Mouse (Mus musculus) hindbrain, postnatal 0 days (tissue): ENCODE data around the gene Cnbd2. TPM values are rescaled to one million over a fixed set of nuclear protein-coding genes. Genes with fewer than 3 reads are reported as not detected.

Source experiments
- ATAC-seq: fragments of 200-750 bp; cut with Nextera tagmentation; 2 replicates; pipeline ENCODE4 v1.8.0; 2017; ENCODE audit warnings: mild to moderate bottlenecking, moderate TSS enrichment, moderate library complexity
- DNase-seq: peaks from one replicate; pipeline ENCODE4 v3.0.0-alpha.2; 2015; ENCODE audit warnings: low spot score
- H3K27ac ChIP-seq: fragments of 300-500 bp; sonication (generic); 2 replicates; pipeline ENCODE4 v1.5.1; 2014; ENCODE audit warnings: mild to moderate bottlenecking
- H3K27me3 ChIP-seq: fragments of 300-500 bp; sonication (generic); 2 replicates; pipeline ENCODE4 v1.6.1; 2014; ENCODE audit warnings: low read length, mixed read lengths; ENCODE audit not compliant: insufficient read depth
- H3K36me3 ChIP-seq: fragments of 300-500 bp; sonication (generic); 2 replicates; pipeline ENCODE4 v1.6.1; 2014; ENCODE audit warnings: low read length, mixed read lengths; ENCODE audit not compliant: insufficient read depth
- H3K4me1 ChIP-seq: fragments of 300-500 bp; sonication (generic); 2 replicates; pipeline ENCODE4 v1.6.1; 2014; ENCODE audit warnings: antibody characterized with exemption, low read length, mixed read lengths; ENCODE audit not compliant: insufficient read depth
- H3K4me2 ChIP-seq: fragments of 300-500 bp; sonication (generic); 2 replicates; pipeline ENCODE4 v1.6.1; 2014; ENCODE audit warnings: low read depth, mild to moderate bottlenecking, low read length, moderate library complexity, mixed read lengths
- H3K4me3 ChIP-seq: fragments of 300-500 bp; sonication (generic); 2 replicates; pipeline ENCODE4 v1.5.1; 2014; ENCODE audit warnings: low read length
- H3K9ac ChIP-seq: fragments of 300-500 bp; sonication (generic); replicated peaks from 2 replicates; pipeline ENCODE4 v1.6.1; 2014; ENCODE audit warnings: mild to moderate bottlenecking, low read length, moderate library complexity, mixed read lengths
- H3K9me3 ChIP-seq: fragments of 300-500 bp; sonication (generic); 2 replicates; pipeline ENCODE4 v1.6.1; 2016; ENCODE audit warnings: low read length, mixed read lengths
- CTCF ChIP-seq: IDR thresholded peaks from 2 replicates; pipeline ENCODE4 v1.5.1; 2016; ENCODE audit warnings: antibody characterized with exemption, control low read depth, low read depth
- WGBS: fragments of 180-500 bp; shearing (Covaris S2); extraction: QIAGEN DNeasy Blood & Tissue Kit; methylation state at CpG from one replicate; pipeline ENCODE4 v1.1.7; 2014; 5-methylcytosine and 5-hydroxymethylcytosine counted together
- polyA plus RNA-seq: library from polyadenylated mRNA; unstranded; fragments of >200 nt; fragmentation: Nextera tagmentation; extraction: Ambion mirVana; gene quantifications from 2 replicates; pipeline ENCODE4 v1.2.1, GENCODE M21; 2015
- total RNA-seq: library from RNA; depleted of rRNA; stranded (reverse); fragments of >200 nt; gene quantifications from 2 replicates; pipeline ENCODE4 v1.2.3, GENCODE M21; 2014; rRNA removed

The Cnbd2 gene
- total RNA-seq: 1.7 and 3.3 TPM in 2 replicates
- 7.9 and 8.2 TPM in 2 replicates for polyA plus RNA-seq

GRCm38 (mm10) chr2:156312297-156312897 lies at the start of gene Cnbd2, which contains the start of gene Scand1:
Gene Cnbd2 (plus strand): TSS chr2:156312299.
Gene Scand1 (minus strand): TSS chr2:156312704.
- DNase-seq: peak; percentile 91
- Histone ChIP-seq H3K4me1 (no peaks in the 10 kb centered on the region), H3K27me3 (no peaks in the 10 kb centered on the region), H3K4me2 (peak within 1 kb of the TSS; percentile 79), H3K9me3 (no peaks in the 10 kb centered on the region), H3K4me3 (peak within 1 kb of the TSS; percentile 78), H3K36me3 (0 out of 2 replicates have a peak, but pooled peaks cover 4% of the 10 kb centered on the region), H3K9ac (peak within 1 kb of the TSS; percentile 86), H3K27ac (peak within 1 kb of the TSS; percentile 98)
- TF ChIP-seq CTCF: peak; percentile 52
- ATAC-seq: peak; percentile 93
- under 1% methylated on average over 46 of the region's 49 CpGs for WGBS

DNA sequence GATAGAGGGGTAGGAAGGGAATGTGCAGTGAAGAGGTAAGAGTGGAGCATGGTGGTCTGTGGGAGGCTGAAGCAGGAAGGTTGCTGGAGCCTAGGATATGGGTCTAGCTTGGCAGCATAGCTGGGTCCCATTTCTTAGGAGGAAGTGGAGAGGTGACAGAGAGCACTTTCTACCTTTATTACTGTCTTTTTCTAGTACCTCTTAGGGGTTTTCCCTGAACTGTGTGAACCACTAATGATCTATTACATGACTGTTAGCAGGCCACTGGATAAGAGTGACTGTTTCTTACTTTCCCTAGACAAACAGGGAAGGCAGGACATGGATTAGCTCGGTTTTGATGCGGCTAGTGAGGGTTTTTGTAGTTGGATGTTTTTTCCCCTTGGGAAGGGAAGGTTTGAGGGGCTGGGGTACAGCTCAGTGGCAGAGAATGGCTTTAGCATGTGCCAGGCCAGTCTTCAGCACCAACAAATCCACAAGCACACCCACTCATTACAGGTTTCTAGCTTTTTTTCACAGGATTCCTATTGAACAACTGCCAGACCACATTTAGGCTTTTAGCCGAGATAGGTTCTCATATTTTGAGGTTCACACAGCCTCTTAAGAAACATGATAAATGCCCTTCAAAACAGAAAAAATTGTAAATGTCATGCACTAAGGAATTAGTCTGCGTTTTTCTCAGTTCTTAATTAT lies 48.8 kb upstream of the Cnbd2 start:
- ATAC-seq: no peak
- no peaks in the 10 kb centered on the region for H3K27me3 ChIP-seq
- no peak overlapping the region for H3K9ac ChIP-seq
- peaks cover 8% of the 10 kb centered on the region; the same call in 1 of the 2 replicates for H3K36me3 ChIP-seq
- H3K4me3 ChIP-seq: no peak overlapping the region
- H3K9me3 ChIP-seq: no peaks in the 10 kb centered on the region
- H3K4me1 ChIP-seq: no peaks in the 10 kb centered on the region
- no peak overlapping the region for H3K27ac ChIP-seq
- DNase-seq: no peak
- no peak overlapping the region for H3K4me2 ChIP-seq
- no peak for TF ChIP-seq CTCF
- 78% methylated on average over 4 of the region's 4 CpGs for WGBS

DNA sequence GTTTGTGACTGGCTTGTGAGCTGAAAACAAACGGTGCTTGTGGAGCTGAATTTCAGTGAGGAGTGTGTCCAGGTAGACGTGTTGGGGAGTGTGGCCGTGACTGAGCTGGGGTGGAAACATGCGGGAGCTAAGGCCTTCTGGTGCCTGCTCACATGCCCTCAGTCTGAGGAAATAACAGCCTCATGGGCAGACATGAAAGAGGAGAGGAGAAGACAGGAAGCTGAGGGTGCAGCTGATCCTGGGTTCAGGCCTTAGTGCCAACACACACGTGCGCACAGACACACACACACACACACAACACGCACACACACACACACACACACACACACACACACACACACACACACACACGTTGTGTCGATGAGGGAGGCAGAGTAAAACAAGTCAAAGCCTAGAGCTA lies 44.5 kb upstream of the Cnbd2 start:
- ATAC-seq (no peak), DNase-seq (no peak)
- Histone ChIP-seq H3K9me3 (no peaks in the 10 kb centered on the region), H3K36me3 (no peaks in the 10 kb centered on the region; the same call in 1 of the 2 replicates), H3K4me1 (no peaks in the 10 kb centered on the region), H3K9ac (no peak overlapping the region), H3K27me3 (no peaks in the 10 kb centered on the region), H3K27ac (no peak overlapping the region), H3K4me3 (no peak overlapping the region), H3K4me2 (no peak overlapping the region)
- TF ChIP-seq CTCF: no peak
- 93% methylated on average over 9 of the region's 9 CpGs for WGBS

GRCm38 (mm10) chr2:156272553-156272952 lies 39.5 kb upstream of the Cnbd2 start:
- TF ChIP-seq CTCF: no peak
- peaks cover 14% of the 10 kb centered on the region for H3K36me3 ChIP-seq
- no peak overlapping the region for H3K9ac ChIP-seq
- H3K9me3 ChIP-seq: no peaks in the 10 kb centered on the region
- H3K4me2 ChIP-seq: no peak overlapping the region
- H3K4me1 ChIP-seq: no peaks in the 10 kb centered on the region
- no peaks in the 10 kb centered on the region for H3K27me3 ChIP-seq
- 97% methylated on average over 6 of the region's 6 CpGs for WGBS
- ATAC-seq (no peak), DNase-seq (no peak)
- H3K4me3 ChIP-seq: no peak overlapping the region
- H3K27ac ChIP-seq: no peak overlapping the region

DNA sequence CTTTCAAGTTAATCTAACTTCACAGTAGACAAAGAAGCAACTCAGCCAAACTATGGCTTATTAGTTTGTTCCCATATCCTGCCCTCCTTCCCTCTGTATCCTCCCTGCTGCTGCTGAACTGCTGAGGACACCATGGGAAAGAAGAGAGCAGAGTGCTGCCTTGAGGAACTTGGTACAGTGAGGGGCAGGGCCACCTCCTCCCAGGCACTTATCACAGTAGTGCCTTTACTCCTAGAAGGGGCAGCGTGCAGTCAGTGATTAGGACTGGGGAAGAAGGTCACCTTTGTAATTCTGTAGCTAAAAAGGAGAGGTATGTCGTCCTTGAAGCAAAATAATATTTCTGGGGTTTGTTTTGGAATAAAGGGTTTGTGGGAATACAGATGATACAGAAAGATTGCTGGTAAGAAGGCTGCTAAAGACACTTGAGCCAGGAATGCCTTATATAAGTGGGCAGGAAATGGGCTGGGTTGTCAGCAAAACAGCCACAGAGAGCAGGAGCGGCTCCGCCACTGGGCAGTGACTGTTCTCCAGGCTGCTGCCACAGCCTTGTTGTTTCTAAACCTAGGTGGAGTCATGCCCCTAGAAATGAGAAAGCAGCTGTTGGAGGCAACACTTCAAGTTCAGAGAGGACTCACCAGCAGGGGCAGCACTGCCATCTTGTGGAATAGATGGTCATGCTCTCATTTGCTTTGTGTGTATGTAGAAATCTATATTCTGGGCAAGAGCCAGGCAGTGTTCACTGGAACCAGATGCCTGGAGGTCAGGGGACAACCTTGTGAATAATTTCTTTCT lies 33.7 kb upstream of the Cnbd2 start:
- Histone ChIP-seq H3K9ac (no peak overlapping the region), H3K4me2 (no peak overlapping the region), H3K4me3 (no peak overlapping the region), H3K4me1 (no peaks in the 10 kb centered on the region), H3K27me3 (no peaks in the 10 kb centered on the region), H3K36me3 (peaks cover 17% of the 10 kb centered on the region), H3K27ac (peak overlapping the region; percentile 26; the same call in 1 of the 2 replicates), H3K9me3 (no peaks in the 10 kb centered on the region)
- WGBS: 51% methylated on average over 4 of the region's 4 CpGs
- ATAC-seq (peak; percentile 75; the same call in 1 of the 2 replicates), DNase-seq (peak; percentile 91)
- peak; percentile 96 for TF ChIP-seq CTCF

GRCm38 (mm10) chr2:156281227-156281626 lies 30.9 kb upstream of the Cnbd2 start:
- no peak for TF ChIP-seq CTCF
- WGBS: 47% methylated on average over 4 of the region's 4 CpGs
- Histone ChIP-seq H3K4me1 (no peaks in the 10 kb centered on the region), H3K36me3 (peaks cover 7% of the 10 kb centered on the region; the same call in 1 of the 2 replicates), H3K9ac (no peak overlapping the region), H3K27me3 (no peaks in the 10 kb centered on the region), H3K9me3 (no peaks in the 10 kb centered on the region), H3K4me3 (no peak overlapping the region), H3K27ac (no peak overlapping the region), H3K4me2 (no peak overlapping the region)
- no peak for DNase-seq
- ATAC-seq: no peak
